Mouse (Mus musculus) erythroblast, embryonic 14.5 days (primary cell): Measurements from ENCODE around the gene Gm5447.

Experiments used
- GATA1 ChIP-seq: IDR thresholded peaks from 2 replicates; pipeline ENCODE4 v1.6.1; 2012; ENCODE audit warnings: low read length, inconsistent platforms, mixed read lengths
- TAL1 ChIP-seq: IDR thresholded peaks from 3 replicates; pipeline ENCODE4 v1.6.1; 2012; ENCODE audit warnings: low read length, inconsistent platforms, mixed read lengths

DNA sequence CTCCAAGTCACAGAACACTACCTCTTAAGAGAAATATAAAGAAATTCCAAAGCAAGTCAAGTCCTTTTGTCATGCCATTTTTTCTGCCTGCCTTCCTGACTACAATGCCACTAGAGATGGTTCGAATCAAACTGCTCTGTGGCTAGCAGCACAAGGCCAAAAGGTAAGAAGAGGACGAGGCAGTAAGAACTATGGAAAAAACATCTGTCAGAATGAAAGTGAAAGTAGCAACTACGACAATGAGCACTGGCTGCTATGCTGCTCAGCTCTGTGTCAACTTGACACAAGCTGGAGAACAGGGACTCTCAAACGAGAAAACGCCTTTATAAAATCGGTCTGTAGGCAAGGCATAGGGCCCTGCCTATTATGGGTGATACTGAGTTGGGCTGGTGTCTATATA lies 41.0 kb upstream of the Gm5447 start:
- TF ChIP-seq TAL1: no peak
- no peak for TF ChIP-seq GATA1
